Mouse (Mus musculus) heart, adult 2 months (tissue): Measurements from ENCODE around the gene Gm10134. TPM values are rescaled to one million over a fixed set of nuclear protein-coding genes. Genes with fewer than 3 reads are reported as not detected.
A peak's percentile ranks its signal among the peaks of the same experiment; 100 is the strongest.

Experiments
- DNase-seq, 2 experiments: peaks; one replicate each; pipeline ENCODE4 v3.0.0; 2021
- H3K27ac ChIP-seq: fragments of 200-600 bp; 2 replicates; pipeline ENCODE4 v1.8.1; 2022
- H3K27me3 ChIP-seq: fragments of 200-500 bp; 2 replicates; pipeline ENCODE4 v1.6.1; 2012; ENCODE audit warnings: mild to moderate bottlenecking, low read length, inconsistent platforms, mixed read lengths; ENCODE audit not compliant: control insufficient read depth, insufficient read depth
- H3K36me3 ChIP-seq: fragments of 200-500 bp; 2 replicates; pipeline ENCODE4 v1.6.1; 2012; ENCODE audit warnings: low read length, inconsistent platforms; ENCODE audit not compliant: control insufficient read depth, insufficient read depth
- H3K4me1 ChIP-seq: fragments of 200-500 bp; 2 replicates; pipeline ENCODE4 v1.6.1; 2011; ENCODE audit warnings: low read length; ENCODE audit not compliant: control insufficient read depth, insufficient read depth
- H3K4me3 ChIP-seq: fragments of 200-600 bp; 2 replicates; pipeline ENCODE4 v1.8.1; 2022
- H3K79me2 ChIP-seq: fragments of 200-500 bp; replicated peaks from 2 replicates; pipeline ENCODE4 v1.6.1; 2012; ENCODE audit warnings: mild to moderate bottlenecking, inconsistent platforms, low read length, moderate library complexity, mixed read lengths; ENCODE audit not compliant: control insufficient read depth, insufficient read depth
- H3K9ac ChIP-seq: fragments of 200-500 bp; 2 replicates; pipeline ENCODE4 v1.6.1; 2012; ENCODE audit warnings: low read depth, mild to moderate bottlenecking, control low read depth, inconsistent platforms, low read length, mixed read lengths
- CTCF ChIP-seq: fragments of 200-600 bp; IDR thresholded peaks from 2 replicates; pipeline ENCODE4 v1.8.1; 2022; ENCODE audit warnings: antibody characterized with exemption, mild to moderate bottlenecking, moderate library complexity
- EP300 ChIP-seq: fragments of 200-500 bp; IDR thresholded peaks from 2 replicates; pipeline ENCODE4 v1.6.1; 2011; ENCODE audit warnings: low read depth, low read length, control low read depth; ENCODE audit not compliant: insufficient read depth
- POLR2A ChIP-seq: fragments of 200-500 bp; IDR thresholded peaks from 2 replicates; pipeline ENCODE4 v1.6.1; 2011; ENCODE audit warnings: mild to moderate bottlenecking, low read depth, low read length, control low read depth; ENCODE audit not compliant: insufficient read depth
- WGBS: fragments of 180-500 bp; shearing (Covaris S2); methylation state at CpG from one replicate; pipeline ENCODE4 v1.1.7; 2018; 5-methylcytosine and 5-hydroxymethylcytosine counted together
- intact Hi-C: fragments of 180-260 bp; cut with DNase I; formaldehyde crosslinking; loops from one replicate; pipeline ENCODE4 v1.15.1; 2025
- polyA plus RNA-seq: library from polyadenylated mRNA; depleted of rRNA; stranded (reverse); fragments of >200 nt; gene quantifications from 2 replicates; pipeline ENCODE4 v1.2.3, GENCODE M21; 2012
- total RNA-seq, 2 experiments: library from RNA; stranded (reverse); gene quantifications; 2 replicates each; pipeline ENCODE4 v1.2.3; 2021

Gene Gm10134
- total and polyA plus RNA-seq, 3 experiments, result 0.47 to 1.7 (median 1.0) TPM

- Histone ChIP-seq H3K36me3 (no peaks in the 10 kb centered on the region), H3K9ac (no peak overlapping the region), H3K4me1 (peaks cover 38% of the 10 kb centered on the region), H3K4me3 (no peak overlapping the region), H3K27ac (peak overlapping the region; percentile 47; the same call in 1 of the 2 replicates), H3K79me2 (no peaks in the 10 kb centered on the region), H3K27me3 (no peaks in the 10 kb centered on the region)
- TF ChIP-seq EP300, result no peak
- no peak for TF ChIP-seq POLR2A
- TF ChIP-seq CTCF, result no peak
- intact Hi-C loops, result no loop called here
- WGBS, result 35% methylated on average over 4 of the region's 4 CpGs
- DNase-seq, result peak; percentile 36 to 46
These were observed 30.3 kb downstream of the Gm10134 start for GRCm38 (mm10) chr2:28536166-28536565.

GRCm38 (mm10) chr2:28536766-28537633 lies 31.1 kb downstream of the Gm10134 start:
- WGBS, result 69% methylated on average over 11 of the region's 11 CpGs
- Histone ChIP-seq H3K36me3 (no peaks in the 10 kb centered on the region), H3K9ac (no peak overlapping the region), H3K4me3 (no peak overlapping the region), H3K27me3 (no peaks in the 10 kb centered on the region), H3K4me1 (peaks cover 37% of the 10 kb centered on the region), H3K79me2 (no peaks in the 10 kb centered on the region), H3K27ac (peak overlapping the region; percentile 47; the same call in 1 of the 2 replicates)
- no peak for DNase-seq
- intact Hi-C loops, result no loop called here
- no peak for TF ChIP-seq EP300
- TF ChIP-seq CTCF, result no peak
- no peak for TF ChIP-seq POLR2A

GRCm38 (mm10) chr2:28537634-28537920 lies 31.7 kb downstream of the Gm10134 start:
- TF ChIP-seq EP300 (no peak), CTCF (no peak), POLR2A (no peak)
- Histone ChIP-seq H3K27me3 (no peaks in the 10 kb centered on the region), H3K4me1 (peaks cover 37% of the 10 kb centered on the region), H3K9ac (no peak overlapping the region), H3K79me2 (no peaks in the 10 kb centered on the region), H3K4me3 (no peak overlapping the region), H3K36me3 (no peaks in the 10 kb centered on the region), H3K27ac (no peak overlapping the region; the same call in 1 of the 2 replicates)
- DNase-seq, result no peak
- WGBS, result 70% methylated on average over 4 of the region's 4 CpGs
- intact Hi-C loops, result no loop called here

- 64% methylated on average over 8 of the region's 8 CpGs for WGBS
- peaks cover 33% of the 10 kb centered on the region for H3K4me1 ChIP-seq
These were observed 32.3 kb downstream of the Gm10134 start for GRCm38 (mm10) chr2:28537995-28538816.

GRCm38 (mm10) chr2:28538817-28539128 lies 32.9 kb downstream of the Gm10134 start:
- no peak overlapping the region for H3K9ac ChIP-seq
- TF ChIP-seq EP300 (no peak), CTCF (no peak), POLR2A (no peak)
- H3K4me3 ChIP-seq, result no peak overlapping the region
- H3K79me2 ChIP-seq, result no peaks in the 10 kb centered on the region
- intact Hi-C loops, result no loop called here
- WGBS, result 67% methylated on average over 1 of the region's 1 CpGs
- H3K36me3 ChIP-seq, result no peaks in the 10 kb centered on the region
- peak overlapping the region; percentile 34 for H3K27ac ChIP-seq
- no peaks in the 10 kb centered on the region for H3K27me3 ChIP-seq
- peaks cover 32% of the 10 kb centered on the region for H3K4me1 ChIP-seq
- no peak for DNase-seq

More at GRCm38 (mm10) chr2:28537995-28538816, 32.3 kb downstream of the Gm10134 start:
- Histone ChIP-seq H3K36me3 (no peaks in the 10 kb centered on the region), H3K27me3 (no peaks in the 10 kb centered on the region), H3K4me3 (no peak overlapping the region), H3K27ac (no peak overlapping the region), H3K9ac (no peak overlapping the region), H3K79me2 (no peaks in the 10 kb centered on the region)
- TF ChIP-seq EP300 (no peak), CTCF (no peak), POLR2A (no peak)
- DNase-seq, result no peak
- intact Hi-C loops, result no loop called here

- no peak for TF ChIP-seq POLR2A
- H3K9ac ChIP-seq, result no peak overlapping the region
These were observed 33.3 kb downstream of the Gm10134 start for GRCm38 (mm10) chr2:28539206-28539605.

More at GRCm38 (mm10) chr2:28539206-28539605, 33.3 kb downstream of the Gm10134 start:
- intact Hi-C loops, result no loop called here
- peaks cover 29% of the 10 kb centered on the region for H3K4me1 ChIP-seq
- peak overlapping the region; percentile 34 for H3K27ac ChIP-seq
- 19% methylated on average over 7 of the region's 7 CpGs for WGBS
- H3K27me3 ChIP-seq, result no peaks in the 10 kb centered on the region
- no peaks in the 10 kb centered on the region for H3K79me2 ChIP-seq
- peak; percentile 71 for DNase-seq
- H3K36me3 ChIP-seq, result no peaks in the 10 kb centered on the region
- no peak overlapping the region for H3K4me3 ChIP-seq
